Mouse (Mus musculus) liver, adult 2 months (tissue): ENCODE measurements around the gene Fgfr2. TPM values are rescaled to one million over a fixed set of nuclear protein-coding genes. Genes with fewer than 3 reads are reported as not detected.
A peak's percentile ranks its signal among the peaks of the same experiment; 100 is the strongest.

Experiments
- DNase-seq: peaks from one replicate; pipeline ENCODE4 v3.0.0-alpha.2; 2011; ENCODE audit warnings: low read depth, low spot score; ENCODE audit errors: extremely low read depth
- H3K27ac ChIP-seq: fragments of 200-500 bp; replicated peaks from 2 replicates; pipeline ENCODE4 v1.5.1; 2012; ENCODE audit warnings: low read depth, mild to moderate bottlenecking, control low read depth, inconsistent platforms, low read length; ENCODE audit not compliant: insufficient read depth
- H3K27me3 ChIP-seq: fragments of 200-500 bp; 2 replicates; pipeline ENCODE4 v1.6.1; 2012; ENCODE audit warnings: mild to moderate bottlenecking, moderate library complexity, low read length, inconsistent platforms; ENCODE audit not compliant: control insufficient read depth, insufficient read depth
- H3K36me3 ChIP-seq: fragments of 200-500 bp; 2 replicates; pipeline ENCODE4 v1.6.1; 2012; ENCODE audit warnings: low read length, inconsistent platforms; ENCODE audit not compliant: control insufficient read depth, insufficient read depth
- H3K4me1 ChIP-seq: fragments of 200-500 bp; 2 replicates; pipeline ENCODE4 v1.6.1; 2011; ENCODE audit warnings: low read length; ENCODE audit not compliant: control insufficient read depth, insufficient read depth
- H3K4me3 ChIP-seq: fragments of 200-500 bp; 2 replicates; pipeline ENCODE4 v1.5.1; 2011; ENCODE audit warnings: low read depth, mild to moderate bottlenecking, control low read depth, low read length, moderate library complexity; ENCODE audit not compliant: insufficient read depth
- H3K79me2 ChIP-seq: fragments of 200-500 bp; 2 replicates; pipeline ENCODE4 v1.6.1; 2012; ENCODE audit warnings: inconsistent platforms, mild to moderate bottlenecking, low read length, moderate library complexity; ENCODE audit not compliant: control insufficient read depth, insufficient read depth
- H3K9ac ChIP-seq: fragments of 200-500 bp; 2 replicates; pipeline ENCODE4 v1.6.1; 2012; ENCODE audit warnings: low read depth, mild to moderate bottlenecking, control low read depth, inconsistent platforms, low read length
- CTCF ChIP-seq: fragments of 200-500 bp; IDR thresholded peaks from 2 replicates; pipeline ENCODE4 v1.5.1; 2011; ENCODE audit warnings: low read depth, low read length, control low read depth
- POLR2A ChIP-seq: fragments of 200-500 bp; IDR thresholded peaks from 2 replicates; pipeline ENCODE4 v1.6.1; 2011; ENCODE audit warnings: low read length, control low read depth; ENCODE audit not compliant: insufficient read depth; ENCODE audit errors: extremely low read depth
- WGBS: fragments of 180-500 bp; shearing (Covaris S2); methylation state at CpG from one replicate; pipeline ENCODE4 v1.1.7; 2018; 5-methylcytosine and 5-hydroxymethylcytosine counted together
- polyA plus RNA-seq: library from polyadenylated mRNA; depleted of rRNA; stranded (reverse); fragments of >200 nt; gene quantifications from 2 replicates; pipeline ENCODE4 v1.2.3, GENCODE M21; 2012
- total RNA-seq: library from RNA; depleted of rRNA; stranded (reverse); fragments of >200 nt; gene quantifications from 2 replicates; pipeline ENCODE4 v1.2.3, GENCODE M21; 2014

Fgfr2 gene
- total and polyA plus RNA-seq, 2 experiments = 16.7 to 35.2 TPM

GRCm38 (mm10) chr7:130266166-130266490 is 2857.0 kb downstream of the Fgfr2 start:
- peak overlapping the region; percentile 70 for H3K4me3 ChIP-seq
- no peaks in the 10 kb centered on the region for H3K27me3 ChIP-seq
- H3K79me2 ChIP-seq = peaks cover 13% of the 10 kb centered on the region; the same call in 1 of the 2 replicates
- TF ChIP-seq POLR2A = no peak
- no peak for TF ChIP-seq CTCF
- DNase-seq = no peak
- peaks cover 3% of the 10 kb centered on the region; the same call in 1 of the 2 replicates for H3K4me1 ChIP-seq
- H3K9ac ChIP-seq = peak overlapping the region; percentile 81
- no peaks in the 10 kb centered on the region for H3K36me3 ChIP-seq
- peak overlapping the region; percentile 70 for H3K27ac ChIP-seq
- WGBS = 2% methylated on average over 34 of the region's 52 CpGs

GRCm38 (mm10) chr7:130265319-130266165 is 2857.6 kb downstream of the Fgfr2 start:
- H3K27ac ChIP-seq = peak overlapping the region; percentile 70
- H3K4me1 ChIP-seq = peaks cover 3% of the 10 kb centered on the region; the same call in 1 of the 2 replicates
- H3K9ac ChIP-seq = peak overlapping the region; percentile 81
- H3K79me2 ChIP-seq = peaks cover 19% of the 10 kb centered on the region; the same call in 1 of the 2 replicates
- no peaks in the 10 kb centered on the region for H3K27me3 ChIP-seq
- TF ChIP-seq CTCF = no peak
- no peak for TF ChIP-seq POLR2A
- peak overlapping the region; percentile 70 for H3K4me3 ChIP-seq
- DNase-seq = no peak
- whole genome bisulfite sequencing = 1% methylated on average over 58 of the region's 58 CpGs
- H3K36me3 ChIP-seq = no peaks in the 10 kb centered on the region

GRCm38 (mm10) chr7:130264616-130265318 is 2858.4 kb downstream of the Fgfr2 start:
- peak overlapping the region; percentile 70 for H3K27ac ChIP-seq

GRCm38 (mm10) chr7:130263799-130264351 is 2859.3 kb downstream of the Fgfr2 start:
- Histone ChIP-seq H3K27ac (peak overlapping the region; percentile 6), H3K36me3 (no peaks in the 10 kb centered on the region), H3K27me3 (no peaks in the 10 kb centered on the region), H3K4me3 (peak overlapping the region; percentile 70), H3K9ac (peak overlapping the region; percentile 62), H3K79me2 (peaks cover 26% of the 10 kb centered on the region; the same call in 1 of the 2 replicates), H3K4me1 (peaks cover 5% of the 10 kb centered on the region)
- DNase-seq = no peak
- no peak for TF ChIP-seq CTCF
- TF ChIP-seq POLR2A = no peak
- WGBS = 52% methylated on average over 20 of the region's 20 CpGs

More at GRCm38 (mm10) chr7:130264616-130265318, 2858.4 kb downstream of the Fgfr2 start:
- H3K4me3 ChIP-seq = peak overlapping the region; percentile 70
- peaks cover 3% of the 10 kb centered on the region; the same call in 1 of the 2 replicates for H3K4me1 ChIP-seq
- no peaks in the 10 kb centered on the region for H3K27me3 ChIP-seq
- DNase-seq = no peak
- WGBS = 3% methylated on average over 41 of the region's 41 CpGs
- H3K36me3 ChIP-seq = no peaks in the 10 kb centered on the region
- H3K79me2 ChIP-seq = peaks cover 21% of the 10 kb centered on the region; the same call in 1 of the 2 replicates
- H3K9ac ChIP-seq = peak overlapping the region; percentile 81
- TF ChIP-seq CTCF (peak; percentile 28; the same call in 1 of the 2 replicates), POLR2A (no peak)

GRCm38 (mm10) chr7:130263233-130263594 is 2859.9 kb downstream of the Fgfr2 start:
- Histone ChIP-seq H3K4me1 (peaks cover 5% of the 10 kb centered on the region), H3K36me3 (no peaks in the 10 kb centered on the region), H3K4me3 (no peak overlapping the region), H3K79me2 (peaks cover 26% of the 10 kb centered on the region; the same call in 1 of the 2 replicates), H3K27ac (no peak overlapping the region; the same call in 1 of the 2 replicates), H3K27me3 (no peaks in the 10 kb centered on the region), H3K9ac (no peak overlapping the region)
- DNase-seq = no peak
- TF ChIP-seq POLR2A (no peak), CTCF (no peak)
- WGBS = 62% methylated on average over 4 of the region's 4 CpGs
